Mouse (Mus musculus): ENCODE results near the gene Mbd5. TPM values are rescaled to one million over a fixed set of nuclear protein-coding genes. Genes with fewer than 3 reads are reported as not detected.

Mbd5 gene
- polyA plus RNA-seq, 1 experiment from 2014 or later, result 39.6 TPM

- H3K4me2 ChIP-seq (replicated peaks; ENCODE audit: low read depth, low read length), result peak overlapping the region; percentile 62
- H3K4me1 ChIP-seq (ENCODE audit: control insufficient read depth, insufficient read depth, low read length), result peaks cover 9% of the 10 kb centered on the region; the same call in 1 of the 2 replicates
- H3K4me3 ChIP-seq (ENCODE audit: low read depth, low read length), result peak overlapping the region; percentile 90
- peak overlapping the region; percentile 97 for H3K27ac ChIP-seq (ENCODE audit: low read length)
- WGBS, result 2% methylated on average over 5 of the region's 6 CpGs
- no peaks in the 10 kb centered on the region for H3K9me3 ChIP-seq (ENCODE audit: control insufficient read depth, low read depth, low read length)
- no peaks in the 10 kb centered on the region for H3K27me3 ChIP-seq (ENCODE audit: control insufficient read depth, insufficient read depth, low read length)
- H3K9ac ChIP-seq (replicated peaks; ENCODE audit: low read depth, low read length), result peak overlapping the region; percentile 83
- no peak for ATAC-seq (ENCODE audit: insufficient number of reproducible peaks, insufficient read depth, low FRiP score, low read depth)
- H3K36me3 ChIP-seq (ENCODE audit: control insufficient read depth, insufficient read depth, low read length), result no peaks in the 10 kb centered on the region
Observed at GRCm38 (mm10) chr2:48950316-48950880, 1.1 kb downstream of the Mbd5 start.

- ATAC-seq (ENCODE audit: insufficient number of reproducible peaks, insufficient read depth, low FRiP score, low read depth), result no peak
- Histone ChIP-seq H3K9me3 (ENCODE audit: control insufficient read depth, low read depth, low read length) (no peaks in the 10 kb centered on the region), H3K4me3 (ENCODE audit: low read depth, low read length) (no peak overlapping the region), H3K36me3 (ENCODE audit: control insufficient read depth, insufficient read depth, low read length) (no peaks in the 10 kb centered on the region), H3K4me2 (replicated peaks; ENCODE audit: low read depth, low read length) (no peak overlapping the region), H3K4me1 (ENCODE audit: control insufficient read depth, insufficient read depth, low read length) (no peaks in the 10 kb centered on the region), H3K27ac (ENCODE audit: low read length) (no peak overlapping the region), H3K27me3 (ENCODE audit: control insufficient read depth, insufficient read depth, low read length) (no peaks in the 10 kb centered on the region), H3K9ac (replicated peaks; ENCODE audit: low read depth, low read length) (no peak overlapping the region)
- WGBS, result 48% methylated on average over 3 of the region's 3 CpGs
Observed at GRCm38 (mm10) chr2:48956591-48956990, 7.3 kb downstream of the Mbd5 start.

- Histone ChIP-seq H3K27ac (ENCODE audit: low read length) (no peak overlapping the region), H3K27me3 (ENCODE audit: control insufficient read depth, insufficient read depth, low read length) (no peaks in the 10 kb centered on the region), H3K4me3 (ENCODE audit: low read depth, low read length) (no peak overlapping the region), H3K9me3 (ENCODE audit: control insufficient read depth, low read depth, low read length) (no peaks in the 10 kb centered on the region), H3K4me2 (replicated peaks; ENCODE audit: low read depth, low read length) (no peak overlapping the region), H3K9ac (replicated peaks; ENCODE audit: low read depth, low read length) (no peak overlapping the region), H3K36me3 (ENCODE audit: control insufficient read depth, insufficient read depth, low read length) (no peaks in the 10 kb centered on the region), H3K4me1 (ENCODE audit: control insufficient read depth, insufficient read depth, low read length) (no peaks in the 10 kb centered on the region)
- WGBS, result 75% methylated on average over 3 of the region's 3 CpGs
- no peak for ATAC-seq (ENCODE audit: insufficient number of reproducible peaks, insufficient read depth, low FRiP score, low read depth)
Observed at GRCm38 (mm10) chr2:48978920-48979319, 29.6 kb downstream of the Mbd5 start.

- Histone ChIP-seq H3K27me3 (ENCODE audit: control insufficient read depth, insufficient read depth, low read length) (no peaks in the 10 kb centered on the region), H3K36me3 (ENCODE audit: control insufficient read depth, insufficient read depth, low read length) (no peaks in the 10 kb centered on the region), H3K4me3 (ENCODE audit: low read depth, low read length) (no peak overlapping the region), H3K9me3 (ENCODE audit: control insufficient read depth, low read depth, low read length) (no peaks in the 10 kb centered on the region), H3K4me2 (replicated peaks; ENCODE audit: low read depth, low read length) (no peak overlapping the region), H3K4me1 (ENCODE audit: control insufficient read depth, insufficient read depth, low read length) (no peaks in the 10 kb centered on the region), H3K27ac (ENCODE audit: low read length) (no peak overlapping the region), H3K9ac (replicated peaks; ENCODE audit: low read depth, low read length) (no peak overlapping the region)
- 90% methylated on average over 3 of the region's 3 CpGs for WGBS
- ATAC-seq (ENCODE audit: insufficient number of reproducible peaks, insufficient read depth, low FRiP score, low read depth), result no peak
Observed at GRCm38 (mm10) chr2:48990322-48990721, 41.0 kb downstream of the Mbd5 start.

- ATAC-seq (ENCODE audit: insufficient number of reproducible peaks, insufficient read depth, low FRiP score, low read depth), result no peak
- Histone ChIP-seq H3K27me3 (ENCODE audit: control insufficient read depth, insufficient read depth, low read length) (no peaks in the 10 kb centered on the region), H3K9me3 (ENCODE audit: control insufficient read depth, low read depth, low read length) (peaks cover 3% of the 10 kb centered on the region; the same call in 1 of the 2 replicates), H3K4me3 (ENCODE audit: low read depth, low read length) (no peak overlapping the region), H3K9ac (replicated peaks; ENCODE audit: low read depth, low read length) (no peak overlapping the region), H3K4me2 (replicated peaks; ENCODE audit: low read depth, low read length) (no peak overlapping the region), H3K36me3 (ENCODE audit: control insufficient read depth, insufficient read depth, low read length) (no peaks in the 10 kb centered on the region), H3K27ac (ENCODE audit: low read length) (no peak overlapping the region), H3K4me1 (ENCODE audit: control insufficient read depth, insufficient read depth, low read length) (no peaks in the 10 kb centered on the region)
- WGBS, result 93% methylated on average over 3 of the region's 3 CpGs
Observed at GRCm38 (mm10) chr2:49040481-49040880, 91.2 kb downstream of the Mbd5 start.

- H3K4me1 ChIP-seq (ENCODE audit: control insufficient read depth, insufficient read depth, low read length), result no peaks in the 10 kb centered on the region
- ATAC-seq (ENCODE audit: insufficient number of reproducible peaks, insufficient read depth, low FRiP score, low read depth), result no peak
- H3K9ac ChIP-seq (replicated peaks; ENCODE audit: low read depth, low read length), result no peak overlapping the region
- no peak overlapping the region for H3K4me3 ChIP-seq (ENCODE audit: low read depth, low read length)
- H3K27ac ChIP-seq (ENCODE audit: low read length), result no peak overlapping the region
- 87% methylated on average over 4 of the region's 4 CpGs for WGBS
- no peaks in the 10 kb centered on the region for H3K36me3 ChIP-seq (ENCODE audit: control insufficient read depth, insufficient read depth, low read length)
- no peak overlapping the region for H3K4me2 ChIP-seq (replicated peaks; ENCODE audit: low read depth, low read length)
- H3K9me3 ChIP-seq (ENCODE audit: control insufficient read depth, low read depth, low read length), result no peaks in the 10 kb centered on the region
- H3K27me3 ChIP-seq (ENCODE audit: control insufficient read depth, insufficient read depth, low read length), result no peaks in the 10 kb centered on the region
Observed at GRCm38 (mm10) chr2:49050030-49050429, 100.7 kb downstream of the Mbd5 start.

GRCm38 (mm10) chr2:49067886-49068285, 118.6 kb downstream of the Mbd5 start:
- H3K4me1 ChIP-seq (ENCODE audit: control insufficient read depth, insufficient read depth, low read length), result no peaks in the 10 kb centered on the region
- H3K9me3 ChIP-seq (ENCODE audit: control insufficient read depth, low read depth, low read length), result no peaks in the 10 kb centered on the region
- no peak for ATAC-seq (ENCODE audit: insufficient number of reproducible peaks, insufficient read depth, low FRiP score, low read depth)
- no peaks in the 10 kb centered on the region for H3K36me3 ChIP-seq (ENCODE audit: control insufficient read depth, insufficient read depth, low read length)
- H3K4me3 ChIP-seq (ENCODE audit: low read depth, low read length), result no peak overlapping the region
- H3K27ac ChIP-seq (ENCODE audit: low read length), result no peak overlapping the region
- no peak overlapping the region for H3K9ac ChIP-seq (replicated peaks; ENCODE audit: low read depth, low read length)
- no peaks in the 10 kb centered on the region for H3K27me3 ChIP-seq (ENCODE audit: control insufficient read depth, insufficient read depth, low read length)
- H3K4me2 ChIP-seq (replicated peaks; ENCODE audit: low read depth, low read length), result no peak overlapping the region

- Histone ChIP-seq H3K36me3 (ENCODE audit: control insufficient read depth, insufficient read depth, low read length) (no peaks in the 10 kb centered on the region), H3K4me1 (ENCODE audit: control insufficient read depth, insufficient read depth, low read length) (no peaks in the 10 kb centered on the region), H3K4me3 (ENCODE audit: low read depth, low read length) (no peak overlapping the region), H3K9me3 (ENCODE audit: control insufficient read depth, low read depth, low read length) (no peaks in the 10 kb centered on the region), H3K27me3 (ENCODE audit: control insufficient read depth, insufficient read depth, low read length) (no peaks in the 10 kb centered on the region), H3K27ac (ENCODE audit: low read length) (no peak overlapping the region), H3K9ac (replicated peaks; ENCODE audit: low read depth, low read length) (no peak overlapping the region), H3K4me2 (replicated peaks; ENCODE audit: low read depth, low read length) (no peak overlapping the region)
- ATAC-seq (ENCODE audit: insufficient number of reproducible peaks, insufficient read depth, low FRiP score, low read depth), result no peak
- WGBS, result 69% methylated on average over 4 of the region's 4 CpGs
Observed at GRCm38 (mm10) chr2:49084966-49085365, 135.7 kb downstream of the Mbd5 start.

- no peak overlapping the region for H3K27ac ChIP-seq (ENCODE audit: low read length)
- no peaks in the 10 kb centered on the region for H3K36me3 ChIP-seq (ENCODE audit: control insufficient read depth, insufficient read depth, low read length)
- no peaks in the 10 kb centered on the region for H3K27me3 ChIP-seq (ENCODE audit: control insufficient read depth, insufficient read depth, low read length)
- no peak overlapping the region for H3K4me3 ChIP-seq (ENCODE audit: low read depth, low read length)
- 92% methylated on average over 4 of the region's 4 CpGs for WGBS
- H3K9me3 ChIP-seq (ENCODE audit: control insufficient read depth, low read depth, low read length), result no peaks in the 10 kb centered on the region
- no peak overlapping the region for H3K4me2 ChIP-seq (replicated peaks; ENCODE audit: low read depth, low read length)
- H3K9ac ChIP-seq (replicated peaks; ENCODE audit: low read depth, low read length), result no peak overlapping the region
- H3K4me1 ChIP-seq (ENCODE audit: control insufficient read depth, insufficient read depth, low read length), result no peaks in the 10 kb centered on the region
- no peak for ATAC-seq (ENCODE audit: insufficient number of reproducible peaks, insufficient read depth, low FRiP score, low read depth)
Observed at GRCm38 (mm10) chr2:49090771-49091170, 141.5 kb downstream of the Mbd5 start.
